Mouse (Mus musculus) testis, adult 2 months (tissue): ENCODE data around the gene Gpr26.

ENCODE experiments used
- CTCF ChIP-seq: fragments of 200-500 bp; IDR thresholded peaks from 2 replicates; pipeline ENCODE4 v1.5.1; 2012; ENCODE audit warnings: low read depth, mild to moderate bottlenecking, inconsistent platforms, low read length, moderate library complexity; ENCODE audit not compliant: control insufficient read depth, insufficient read depth, insufficient replicate concordance
- POLR2A ChIP-seq: fragments of 200-500 bp; IDR thresholded peaks from 2 replicates; pipeline ENCODE4 v1.6.1; 2012; ENCODE audit warnings: low read depth, mild to moderate bottlenecking, inconsistent platforms, low read length, moderate library complexity; ENCODE audit not compliant: control insufficient read depth

GRCm38 (mm10) chr7:132005996-132006696 is 39.9 kb downstream of the Gpr26 start:
- no peak for TF ChIP-seq POLR2A
- no peak for TF ChIP-seq CTCF
